Mouse (Mus musculus): Measurements from ENCODE around the gene Hnrnph2. TPM values are rescaled to one million over a fixed set of nuclear protein-coding genes. Genes with fewer than 3 reads are reported as not detected.

Gene Hnrnph2
- polyA plus RNA-seq, 1 experiment from 2014 or later = 99.6 TPM

DNA sequence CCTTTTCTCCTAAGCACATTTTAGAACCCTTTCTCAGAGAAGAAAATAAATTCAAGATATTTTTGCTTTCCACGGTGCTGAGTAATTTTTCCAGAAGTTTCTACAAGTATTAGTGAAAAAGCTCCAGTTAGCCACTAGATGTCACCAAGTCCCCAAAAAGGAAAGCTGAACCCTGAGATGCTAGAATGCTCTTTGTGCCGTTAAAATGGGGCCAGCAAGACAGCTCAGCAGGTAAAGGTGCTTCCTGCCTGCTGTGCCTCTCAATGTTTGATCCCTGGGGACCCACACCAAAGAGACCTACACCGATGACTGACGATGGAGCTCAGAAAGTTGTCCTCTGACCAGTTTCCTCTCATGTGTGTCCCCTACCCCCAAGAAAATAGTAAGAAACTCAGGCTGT, 8.5 kb downstream of the Hnrnph2 start:
- H3K4me3 ChIP-seq (ENCODE audit: low read length) = no peak overlapping the region
- 40% methylated on average over 4 of the region's 4 CpGs for WGBS
- no peaks in the 10 kb centered on the region for H3K4me1 ChIP-seq (ENCODE audit: control insufficient read depth, insufficient read depth, low read length)
- no peaks in the 10 kb centered on the region for H3K36me3 ChIP-seq (ENCODE audit: control insufficient read depth, insufficient read depth, low read length)
- ATAC-seq (ENCODE audit: low FRiP score, low TSS enrichment) = no peak
- no peaks in the 10 kb centered on the region for H3K27me3 ChIP-seq (ENCODE audit: control insufficient read depth, insufficient read depth, low read length)
- H3K4me2 ChIP-seq (replicated peaks; ENCODE audit: low read depth, low read length) = no peak overlapping the region
- H3K27ac ChIP-seq (ENCODE audit: low read depth, low read length) = no peak overlapping the region
- H3K9me3 ChIP-seq (ENCODE audit: control insufficient read depth, low read length) = no peaks in the 10 kb centered on the region
- no peak overlapping the region for H3K9ac ChIP-seq (ENCODE audit: low read depth, low read length)

DNA sequence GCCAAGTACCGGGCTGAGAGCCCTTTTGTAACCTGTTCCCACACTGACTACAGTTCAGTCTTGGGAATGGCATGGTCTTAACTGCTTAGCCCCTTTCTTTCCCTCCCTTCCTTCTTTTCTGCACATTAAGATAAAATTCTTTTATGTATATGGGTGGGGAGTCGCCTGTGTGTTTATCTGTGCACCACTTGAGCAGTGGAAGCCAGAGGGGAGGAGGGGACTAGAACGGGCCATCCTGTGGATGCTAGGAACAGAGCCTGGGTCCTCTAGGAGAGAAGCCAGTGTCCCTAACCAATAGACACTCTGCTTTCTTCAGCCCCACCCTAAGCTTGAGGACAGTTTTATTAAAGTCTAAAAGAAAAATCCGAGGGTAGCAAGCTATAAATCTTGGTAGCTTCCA, 10.0 kb downstream of the Hnrnph2 start:
- no peak for ATAC-seq (ENCODE audit: low FRiP score, low TSS enrichment)
- H3K4me2 ChIP-seq (replicated peaks; ENCODE audit: low read depth, low read length) = no peak overlapping the region
- H3K36me3 ChIP-seq (ENCODE audit: control insufficient read depth, insufficient read depth, low read length) = no peaks in the 10 kb centered on the region
- H3K4me3 ChIP-seq (ENCODE audit: low read length) = no peak overlapping the region
- no peak overlapping the region for H3K9ac ChIP-seq (ENCODE audit: low read depth, low read length)
- no peaks in the 10 kb centered on the region for H3K9me3 ChIP-seq (ENCODE audit: control insufficient read depth, low read length)
- WGBS = 69% methylated on average over 4 of the region's 4 CpGs
- H3K27me3 ChIP-seq (ENCODE audit: control insufficient read depth, insufficient read depth, low read length) = no peaks in the 10 kb centered on the region
- no peaks in the 10 kb centered on the region for H3K4me1 ChIP-seq (ENCODE audit: control insufficient read depth, insufficient read depth, low read length)
- no peak overlapping the region for H3K27ac ChIP-seq (ENCODE audit: low read depth, low read length)

DNA sequence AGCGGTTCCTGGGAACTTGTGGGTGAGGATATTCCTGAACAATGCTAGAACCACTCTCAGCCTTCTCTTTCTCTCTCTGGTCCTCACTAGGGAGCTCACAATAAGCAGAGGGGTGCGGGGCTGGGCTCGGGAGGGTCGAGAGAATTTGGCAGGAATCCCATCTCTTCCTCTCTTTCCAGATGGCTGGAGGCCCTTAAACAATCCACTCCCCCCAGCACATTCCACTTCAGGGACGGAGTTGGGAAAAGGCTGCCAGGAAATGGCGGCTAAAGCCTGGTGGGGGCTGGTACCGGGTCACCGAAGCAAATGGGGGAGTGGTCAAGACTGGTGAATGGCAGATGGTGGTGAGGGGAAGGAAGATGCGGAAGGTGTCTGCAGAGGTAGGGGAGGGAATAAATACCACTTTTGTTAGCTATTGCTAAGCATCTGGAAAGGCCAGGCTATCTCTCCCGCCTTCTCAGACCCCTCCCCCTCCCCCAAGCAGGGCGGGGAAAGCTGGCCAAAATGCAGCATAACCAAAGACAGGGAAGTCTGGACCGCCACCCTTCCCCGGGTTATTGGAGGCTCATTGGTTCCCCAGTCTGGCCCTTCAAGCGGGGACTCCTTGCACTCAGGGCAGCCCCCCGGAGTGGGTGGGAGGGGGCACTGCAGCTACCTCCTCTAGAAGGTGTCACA, 11.4 kb downstream of the Hnrnph2 start:
- H3K4me3 ChIP-seq (ENCODE audit: low read length) = peak overlapping the region; percentile 23
- peak overlapping the region; percentile 34; the same call in 1 of the 2 replicates for H3K9ac ChIP-seq (ENCODE audit: low read depth, low read length)
- H3K36me3 ChIP-seq (ENCODE audit: control insufficient read depth, insufficient read depth, low read length) = no peaks in the 10 kb centered on the region
- H3K9me3 ChIP-seq (ENCODE audit: control insufficient read depth, low read length) = no peaks in the 10 kb centered on the region
- no peaks in the 10 kb centered on the region for H3K27me3 ChIP-seq (ENCODE audit: control insufficient read depth, insufficient read depth, low read length)
- WGBS = 16% methylated on average over 15 of the region's 15 CpGs
- peak overlapping the region; percentile 42 for H3K4me2 ChIP-seq (replicated peaks; ENCODE audit: low read depth, low read length)
- H3K27ac ChIP-seq (ENCODE audit: low read depth, low read length) = peak overlapping the region; percentile 85
- no peaks in the 10 kb centered on the region for H3K4me1 ChIP-seq (ENCODE audit: control insufficient read depth, insufficient read depth, low read length)
- ATAC-seq (ENCODE audit: low FRiP score, low TSS enrichment) = peak; percentile 93

DNA sequence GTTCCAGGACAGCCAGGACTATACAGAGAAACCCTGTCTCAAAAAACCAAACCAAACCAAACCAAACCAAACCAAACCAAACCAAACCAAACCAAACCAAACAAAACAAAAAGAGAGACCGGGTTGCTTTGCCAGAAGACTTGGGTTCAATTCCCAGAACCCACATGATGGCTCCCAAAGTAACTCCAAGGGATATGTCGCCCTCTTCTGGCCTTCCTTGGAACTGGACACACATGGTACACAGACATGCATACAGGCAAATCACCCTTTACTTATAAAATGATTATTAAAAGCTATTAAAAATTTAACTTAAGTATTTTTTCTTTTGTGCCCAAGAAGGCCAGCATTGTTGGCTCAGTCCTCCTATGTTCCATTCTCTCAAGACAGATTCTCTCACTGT, 13.3 kb downstream of the Hnrnph2 start:
- no peak overlapping the region for H3K27ac ChIP-seq (ENCODE audit: low read depth, low read length)
- H3K4me3 ChIP-seq (ENCODE audit: low read length) = no peak overlapping the region
- H3K27me3 ChIP-seq (ENCODE audit: control insufficient read depth, insufficient read depth, low read length) = no peaks in the 10 kb centered on the region
- no peak for ATAC-seq (ENCODE audit: low FRiP score, low TSS enrichment)
- H3K9me3 ChIP-seq (ENCODE audit: control insufficient read depth, low read length) = no peaks in the 10 kb centered on the region
- WGBS = 63% methylated on average over 2 of the region's 2 CpGs
- no peaks in the 10 kb centered on the region for H3K36me3 ChIP-seq (ENCODE audit: control insufficient read depth, insufficient read depth, low read length)
- no peak overlapping the region for H3K4me2 ChIP-seq (replicated peaks; ENCODE audit: low read depth, low read length)
- no peaks in the 10 kb centered on the region for H3K4me1 ChIP-seq (ENCODE audit: control insufficient read depth, insufficient read depth, low read length)
- no peak overlapping the region for H3K9ac ChIP-seq (ENCODE audit: low read depth, low read length)

DNA sequence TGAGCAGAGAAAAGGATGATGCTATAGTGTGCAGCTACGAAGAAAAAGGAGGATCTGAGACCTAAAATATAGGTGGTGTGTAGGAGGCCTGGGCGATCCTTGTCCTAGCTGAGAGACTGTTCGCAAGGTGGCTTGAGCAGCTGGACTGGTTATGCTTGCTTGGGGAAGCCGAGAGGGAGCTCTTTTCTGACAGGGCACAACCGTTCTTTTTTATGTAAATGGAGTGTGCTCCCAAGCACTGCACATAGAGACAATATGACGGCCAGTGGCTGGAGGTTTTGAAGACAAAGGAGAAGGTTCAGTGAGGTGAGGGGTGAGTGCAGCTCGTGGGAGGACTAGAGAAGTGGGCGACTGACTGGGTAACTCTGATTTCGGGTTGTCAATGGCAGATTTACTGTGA, 18.7 kb downstream of the Hnrnph2 start:
- no peak overlapping the region for H3K4me3 ChIP-seq (ENCODE audit: low read length)
- no peak overlapping the region for H3K9ac ChIP-seq (ENCODE audit: low read depth, low read length)
- H3K4me1 ChIP-seq (ENCODE audit: control insufficient read depth, insufficient read depth, low read length) = no peaks in the 10 kb centered on the region
- no peaks in the 10 kb centered on the region for H3K9me3 ChIP-seq (ENCODE audit: control insufficient read depth, low read length)
- no peak overlapping the region for H3K27ac ChIP-seq (ENCODE audit: low read depth, low read length)
- H3K36me3 ChIP-seq (ENCODE audit: control insufficient read depth, insufficient read depth, low read length) = no peaks in the 10 kb centered on the region
- H3K4me2 ChIP-seq (replicated peaks; ENCODE audit: low read depth, low read length) = no peak overlapping the region
- no peak for ATAC-seq (ENCODE audit: low FRiP score, low TSS enrichment)
- 52% methylated on average over 9 of the region's 9 CpGs for WGBS
- H3K27me3 ChIP-seq (ENCODE audit: control insufficient read depth, insufficient read depth, low read length) = no peaks in the 10 kb centered on the region

DNA sequence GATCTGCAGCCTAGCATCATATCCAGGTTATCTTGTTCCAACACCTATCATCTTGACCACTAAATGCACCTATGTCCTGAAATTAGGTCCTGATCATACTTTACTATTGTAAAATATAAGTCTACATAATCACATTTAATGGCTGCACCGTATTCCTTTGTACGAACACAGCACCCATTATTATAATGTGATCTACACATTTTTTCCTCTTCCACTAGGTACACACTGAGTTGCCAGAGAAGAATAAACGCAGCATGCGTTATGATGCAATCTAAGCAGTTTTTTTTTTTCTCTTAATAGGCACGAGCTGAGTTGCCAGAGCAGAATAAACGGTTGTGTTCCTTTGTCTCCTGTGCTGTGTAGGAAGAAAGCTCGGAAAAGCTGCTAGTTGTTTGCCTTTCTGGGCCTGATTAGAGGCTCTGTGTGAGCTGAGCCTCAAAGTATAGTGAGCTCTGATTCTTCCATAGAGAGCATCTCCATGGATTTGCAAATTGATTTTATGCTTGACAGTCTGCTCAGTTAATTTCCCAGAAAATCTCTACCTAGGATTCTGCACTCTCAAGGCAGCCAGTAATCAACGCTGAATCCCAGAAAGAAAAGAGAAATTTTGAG, 19.4 kb downstream of the Hnrnph2 start:
- H3K4me3 ChIP-seq (ENCODE audit: low read length) = no peak overlapping the region
- no peak overlapping the region for H3K27ac ChIP-seq (ENCODE audit: low read depth, low read length)
- ATAC-seq (ENCODE audit: low FRiP score, low TSS enrichment) = no peak
- no peaks in the 10 kb centered on the region for H3K4me1 ChIP-seq (ENCODE audit: control insufficient read depth, insufficient read depth, low read length)
- WGBS = 65% methylated on average over 8 of the region's 8 CpGs
- no peaks in the 10 kb centered on the region for H3K36me3 ChIP-seq (ENCODE audit: control insufficient read depth, insufficient read depth, low read length)
- no peaks in the 10 kb centered on the region for H3K9me3 ChIP-seq (ENCODE audit: control insufficient read depth, low read length)
- no peak overlapping the region for H3K9ac ChIP-seq (ENCODE audit: low read depth, low read length)
- no peaks in the 10 kb centered on the region for H3K27me3 ChIP-seq (ENCODE audit: control insufficient read depth, insufficient read depth, low read length)
- H3K4me2 ChIP-seq (replicated peaks; ENCODE audit: low read depth, low read length) = no peak overlapping the region

DNA sequence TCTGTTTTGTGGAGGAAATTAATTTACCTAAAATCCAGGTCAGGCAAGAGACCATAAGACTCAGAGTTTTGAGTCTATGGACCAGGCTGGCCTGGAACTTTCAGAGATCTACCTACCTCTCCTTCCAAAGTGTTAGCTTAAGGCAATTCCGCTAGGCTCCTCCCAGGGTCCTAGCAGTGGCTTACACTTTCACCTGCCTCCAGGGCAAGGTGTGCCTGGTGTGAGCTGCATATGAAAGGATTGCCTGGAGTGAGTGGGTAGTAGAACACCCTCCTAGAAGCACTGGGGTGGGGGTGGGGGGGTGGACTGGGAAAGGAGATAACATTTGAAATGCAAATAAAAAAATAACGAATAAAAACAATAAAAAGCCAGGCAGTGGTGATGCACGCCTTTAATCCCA, 20.7 kb downstream of the Hnrnph2 start:
- H3K27me3 ChIP-seq (ENCODE audit: control insufficient read depth, insufficient read depth, low read length) = no peaks in the 10 kb centered on the region
- no peak for ATAC-seq (ENCODE audit: low FRiP score, low TSS enrichment)
- no peaks in the 10 kb centered on the region for H3K9me3 ChIP-seq (ENCODE audit: control insufficient read depth, low read length)
- no peaks in the 10 kb centered on the region for H3K36me3 ChIP-seq (ENCODE audit: control insufficient read depth, insufficient read depth, low read length)
- H3K4me1 ChIP-seq (ENCODE audit: control insufficient read depth, insufficient read depth, low read length) = no peaks in the 10 kb centered on the region
- H3K9ac ChIP-seq (ENCODE audit: low read depth, low read length) = no peak overlapping the region
- 76% methylated on average over 3 of the region's 3 CpGs for WGBS
- no peak overlapping the region for H3K4me3 ChIP-seq (ENCODE audit: low read length)
- H3K4me2 ChIP-seq (replicated peaks; ENCODE audit: low read depth, low read length) = no peak overlapping the region
- no peak overlapping the region for H3K27ac ChIP-seq (ENCODE audit: low read depth, low read length)

DNA sequence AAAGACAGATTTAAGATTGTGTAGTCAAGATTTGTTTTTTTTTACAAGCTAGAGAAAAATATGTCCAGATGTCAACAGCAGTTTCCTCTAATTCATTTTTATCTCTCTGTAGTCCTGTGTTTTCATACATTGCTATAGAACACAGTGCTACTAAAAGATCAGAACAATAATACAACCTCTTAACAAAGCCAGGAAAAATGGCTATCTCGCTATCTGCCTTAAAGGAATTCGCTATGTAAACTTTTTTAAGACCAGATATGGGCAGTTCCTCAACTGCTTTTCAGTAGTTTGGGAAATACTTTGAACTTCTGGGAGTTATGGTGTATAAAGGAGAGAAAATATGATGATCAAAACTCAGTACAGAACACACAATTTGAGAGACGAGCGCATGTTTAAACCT, 22.4 kb downstream of the Hnrnph2 start:
- H3K9ac ChIP-seq (ENCODE audit: low read depth, low read length) = no peak overlapping the region
- no peaks in the 10 kb centered on the region for H3K9me3 ChIP-seq (ENCODE audit: control insufficient read depth, low read length)
- no peaks in the 10 kb centered on the region for H3K27me3 ChIP-seq (ENCODE audit: control insufficient read depth, insufficient read depth, low read length)
- no peak overlapping the region for H3K4me2 ChIP-seq (replicated peaks; ENCODE audit: low read depth, low read length)
- ATAC-seq (ENCODE audit: low FRiP score, low TSS enrichment) = no peak
- H3K4me1 ChIP-seq (ENCODE audit: control insufficient read depth, insufficient read depth, low read length) = no peaks in the 10 kb centered on the region
- H3K36me3 ChIP-seq (ENCODE audit: control insufficient read depth, insufficient read depth, low read length) = no peaks in the 10 kb centered on the region
- WGBS = 70% methylated on average over 4 of the region's 4 CpGs
- no peak overlapping the region for H3K4me3 ChIP-seq (ENCODE audit: low read length)
- H3K27ac ChIP-seq (ENCODE audit: low read depth, low read length) = no peak overlapping the region

DNA sequence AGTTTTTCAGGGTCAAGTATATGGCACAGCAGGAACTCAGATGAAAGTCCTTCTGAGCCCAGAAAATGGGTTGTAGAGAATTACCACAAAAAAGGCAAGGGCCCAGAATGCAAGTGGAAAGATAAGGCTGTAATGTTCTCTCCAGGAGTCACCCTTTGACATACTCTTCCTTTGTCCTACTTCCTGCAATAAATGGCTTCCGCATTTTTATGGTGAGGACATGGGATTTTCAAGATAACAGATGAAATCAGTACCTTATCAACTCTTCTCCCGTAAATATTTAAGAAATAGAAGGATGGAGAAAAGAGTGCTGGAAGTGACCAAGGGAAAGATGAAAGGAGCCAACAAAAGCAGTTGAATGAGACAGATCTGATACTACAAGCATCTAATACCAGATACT, 27.2 kb downstream of the Hnrnph2 start:
- Histone ChIP-seq H3K4me3 (ENCODE audit: low read length) (no peak overlapping the region), H3K4me1 (ENCODE audit: control insufficient read depth, insufficient read depth, low read length) (no peaks in the 10 kb centered on the region), H3K9me3 (ENCODE audit: control insufficient read depth, low read length) (no peaks in the 10 kb centered on the region), H3K36me3 (ENCODE audit: control insufficient read depth, insufficient read depth, low read length) (no peaks in the 10 kb centered on the region), H3K27ac (ENCODE audit: low read depth, low read length) (no peak overlapping the region), H3K27me3 (ENCODE audit: control insufficient read depth, insufficient read depth, low read length) (no peaks in the 10 kb centered on the region), H3K4me2 (replicated peaks; ENCODE audit: low read depth, low read length) (no peak overlapping the region), H3K9ac (ENCODE audit: low read depth, low read length) (no peak overlapping the region)
- no peak for ATAC-seq (ENCODE audit: low FRiP score, low TSS enrichment)
- WGBS = 72% methylated on average over 2 of the region's 2 CpGs
